Mouse (Mus musculus) limb, embryonic 12.5 days (tissue): Measurements from ENCODE around the gene Enpp6. TPM values are rescaled to one million over a fixed set of nuclear protein-coding genes. Genes with fewer than 3 reads are reported as not detected.
"Not testable (repeated sequence)": the region's sequence is repeated elsewhere in the genome, so short reads cannot be mapped to it uniquely, and the experiment has no call there.

ENCODE experiments used
- ATAC-seq: fragments of 200-750 bp; cut with Nextera tagmentation; 2 replicates; pipeline ENCODE4 v1.8.0; 2017; ENCODE audit warnings: low read depth, moderate TSS enrichment; ENCODE audit not compliant: insufficient number of reproducible peaks, insufficient read depth, low FRiP score, low TSS enrichment
- H3K27ac ChIP-seq: fragments of 300-500 bp; sonication (generic); 2 replicates; pipeline ENCODE4 v1.5.1; 2016; ENCODE audit warnings: mild to moderate bottlenecking, moderate library complexity
- H3K27me3 ChIP-seq: fragments of 300-500 bp; sonication (generic); 2 replicates; pipeline ENCODE4 v1.6.1; 2016; ENCODE audit warnings: mild to moderate bottlenecking, moderate library complexity
- H3K36me3 ChIP-seq: fragments of 300-500 bp; sonication (generic); 2 replicates; pipeline ENCODE4 v1.6.1; 2016; ENCODE audit warnings: mild to moderate bottlenecking, moderate library complexity
- H3K4me1 ChIP-seq: fragments of 300-500 bp; sonication (generic); replicated peaks from 2 replicates; pipeline ENCODE4 v1.6.1; 2016
- H3K4me2 ChIP-seq: fragments of 300-500 bp; sonication (generic); 2 replicates; pipeline ENCODE4 v1.6.1; 2016; ENCODE audit warnings: mild to moderate bottlenecking, moderate library complexity
- H3K4me3 ChIP-seq: fragments of 300-500 bp; sonication (generic); replicated peaks from 2 replicates; pipeline ENCODE4 v1.5.1; 2016; ENCODE audit warnings: mild to moderate bottlenecking
- H3K9ac ChIP-seq: fragments of 300-500 bp; sonication (generic); replicated peaks from 2 replicates; pipeline ENCODE4 v1.6.1; 2016; ENCODE audit warnings: mild to moderate bottlenecking, moderate library complexity
- H3K9me3 ChIP-seq: fragments of 300-500 bp; sonication (generic); 2 replicates; pipeline ENCODE4 v1.6.1; 2016; ENCODE audit warnings: mild to moderate bottlenecking, moderate library complexity
- WGBS: fragments of 180-500 bp; shearing (Covaris S2); methylation state at CpG from one replicate; pipeline ENCODE4 v1.1.7; 2016; 5-methylcytosine and 5-hydroxymethylcytosine counted together
- polyA plus RNA-seq: library from polyadenylated mRNA; unstranded; fragments of >200 nt; fragmentation: Nextera tagmentation; extraction: Ambion mirVana; gene quantifications from 2 replicates; pipeline ENCODE4 v1.2.1, GENCODE M21; 2016

Gene Enpp6
- polyA plus RNA-seq, 1 experiment from 2014 or later: 0.87 TPM

GRCm38 (mm10) chr8:47036501-47036900 is 49.8 kb downstream of the Enpp6 start:
- WGBS: 30% methylated on average over 8 of the region's 8 CpGs
- no peak overlapping the region for H3K4me2 ChIP-seq
- peaks cover 9% of the 10 kb centered on the region; the same call in 1 of the 2 replicates for H3K9me3 ChIP-seq
- 0 out of 2 replicates have a peak, but pooled peaks cover 6% of the 10 kb centered on the region for H3K27me3 ChIP-seq
- peaks cover 12% of the 10 kb centered on the region for H3K4me1 ChIP-seq
- H3K4me3 ChIP-seq: no peak overlapping the region
- peak overlapping the region; percentile 8; the same call in 1 of the 2 replicates for H3K27ac ChIP-seq
- H3K36me3 ChIP-seq: no peaks in the 10 kb centered on the region
- H3K9ac ChIP-seq: no peak overlapping the region
- peak; percentile 90 for ATAC-seq

- Histone ChIP-seq H3K4me1 (peaks cover 12% of the 10 kb centered on the region), H3K27me3 (0 out of 2 replicates have a peak, but pooled peaks cover 6% of the 10 kb centered on the region), H3K4me3 (no peak overlapping the region), H3K4me2 (no peak overlapping the region), H3K9me3 (peaks cover 9% of the 10 kb centered on the region; the same call in 1 of the 2 replicates), H3K36me3 (no peaks in the 10 kb centered on the region), H3K27ac (no peak overlapping the region), H3K9ac (no peak overlapping the region)
- 70% methylated on average over 5 of the region's 5 CpGs for WGBS
- ATAC-seq: peak; percentile 38; the same call in 1 of the 2 replicates
Observed at GRCm38 (mm10) chr8:47037405-47037804, 50.7 kb downstream of the Enpp6 start.

- H3K4me2 ChIP-seq, H3K9ac ChIP-seq, H3K9me3 ChIP-seq, H3K36me3 ChIP-seq, H3K4me3 ChIP-seq, H3K27me3 ChIP-seq, ATAC-seq, H3K27ac ChIP-seq: not testable (repeated sequence)
- 96% methylated on average over 4 of the region's 4 CpGs for WGBS
- H3K4me1 ChIP-seq: peaks cover 12% of the 10 kb centered on the region
Observed at GRCm38 (mm10) chr8:47040215-47040614, 53.5 kb downstream of the Enpp6 start.

GRCm38 (mm10) chr8:47046340-47046739 is 59.7 kb downstream of the Enpp6 start:
- H3K4me2 ChIP-seq: no peak overlapping the region
- no peaks in the 10 kb centered on the region for H3K27me3 ChIP-seq
- no peak overlapping the region for H3K9ac ChIP-seq
- no peaks in the 10 kb centered on the region for H3K36me3 ChIP-seq
- no peak overlapping the region for H3K27ac ChIP-seq
- 73% methylated on average over 4 of the region's 4 CpGs for WGBS
- ATAC-seq: no peak
- no peak overlapping the region for H3K4me3 ChIP-seq
- no peaks in the 10 kb centered on the region for H3K9me3 ChIP-seq
- H3K4me1 ChIP-seq: no peaks in the 10 kb centered on the region; the same call in 1 of the 2 replicates

- 90% methylated on average over 2 of the region's 2 CpGs for whole genome bisulfite sequencing
- Histone ChIP-seq H3K4me3 (no peak overlapping the region), H3K9ac (no peak overlapping the region), H3K4me1 (no peaks in the 10 kb centered on the region; the same call in 1 of the 2 replicates), H3K9me3 (no peaks in the 10 kb centered on the region), H3K4me2 (no peak overlapping the region), H3K27ac (no peak overlapping the region), H3K36me3 (no peaks in the 10 kb centered on the region), H3K27me3 (no peaks in the 10 kb centered on the region)
- ATAC-seq: no peak
Observed at GRCm38 (mm10) chr8:47047146-47047545, 60.5 kb downstream of the Enpp6 start.

GRCm38 (mm10) chr8:47048584-47048983 is 61.9 kb downstream of the Enpp6 start:
- Histone ChIP-seq H3K4me3 (no peak overlapping the region), H3K4me1 (no peaks in the 10 kb centered on the region; the same call in 1 of the 2 replicates), H3K27ac (no peak overlapping the region), H3K27me3 (no peaks in the 10 kb centered on the region), H3K36me3 (no peaks in the 10 kb centered on the region), H3K9ac (no peak overlapping the region), H3K4me2 (no peak overlapping the region), H3K9me3 (no peaks in the 10 kb centered on the region)
- WGBS: 92% methylated on average over 10 of the region's 10 CpGs
- no peak for ATAC-seq

GRCm38 (mm10) chr8:47052643-47053042 is 66.0 kb downstream of the Enpp6 start:
- Histone ChIP-seq H3K4me1 (no peaks in the 10 kb centered on the region; the same call in 1 of the 2 replicates), H3K27me3 (no peaks in the 10 kb centered on the region), H3K36me3 (no peaks in the 10 kb centered on the region), H3K4me3 (no peak overlapping the region), H3K4me2 (no peak overlapping the region), H3K27ac (no peak overlapping the region), H3K9ac (no peak overlapping the region), H3K9me3 (no peaks in the 10 kb centered on the region)
- 76% methylated on average over 3 of the region's 3 CpGs for WGBS
- ATAC-seq: no peak

- no peaks in the 10 kb centered on the region for H3K9me3 ChIP-seq
- 91% methylated on average over 1 of the region's 1 CpGs for WGBS
- no peak overlapping the region for H3K4me3 ChIP-seq
- no peaks in the 10 kb centered on the region; the same call in 1 of the 2 replicates for H3K4me1 ChIP-seq
- no peak overlapping the region for H3K27ac ChIP-seq
- no peak overlapping the region for H3K9ac ChIP-seq
- H3K4me2 ChIP-seq: no peak overlapping the region
- no peaks in the 10 kb centered on the region for H3K27me3 ChIP-seq
- no peak for ATAC-seq
- no peaks in the 10 kb centered on the region for H3K36me3 ChIP-seq
Observed at GRCm38 (mm10) chr8:47056086-47056485, 69.4 kb downstream of the Enpp6 start.

- no peak for ATAC-seq
- 89% methylated on average over 4 of the region's 4 CpGs for WGBS
- no peak overlapping the region for H3K9ac ChIP-seq
Observed at GRCm38 (mm10) chr8:47058526-47058925, 71.8 kb downstream of the Enpp6 start.

GRCm38 (mm10) chr8:47058971-47059370 is 72.3 kb downstream of the Enpp6 start:
- no peaks in the 10 kb centered on the region for H3K9me3 ChIP-seq
- 0 out of 2 replicates have a peak, but pooled peaks cover 4% of the 10 kb centered on the region for H3K4me1 ChIP-seq
- H3K36me3 ChIP-seq: no peaks in the 10 kb centered on the region
- ATAC-seq: no peak
- H3K9ac ChIP-seq: no peak overlapping the region
- H3K4me3 ChIP-seq: no peak overlapping the region
- no peak overlapping the region for H3K27ac ChIP-seq
- H3K27me3 ChIP-seq: no peaks in the 10 kb centered on the region
- WGBS: 90% methylated on average over 2 of the region's 2 CpGs
- H3K4me2 ChIP-seq: no peak overlapping the region

More at GRCm38 (mm10) chr8:47058526-47058925, 71.8 kb downstream of the Enpp6 start:
- no peaks in the 10 kb centered on the region for H3K36me3 ChIP-seq
- no peak overlapping the region for H3K27ac ChIP-seq
- 0 out of 2 replicates have a peak, but pooled peaks cover 4% of the 10 kb centered on the region for H3K4me1 ChIP-seq
- H3K9me3 ChIP-seq: no peaks in the 10 kb centered on the region
- H3K4me3 ChIP-seq: no peak overlapping the region
- H3K27me3 ChIP-seq: no peaks in the 10 kb centered on the region
- H3K4me2 ChIP-seq: no peak overlapping the region

- Histone ChIP-seq H3K4me2 (no peak overlapping the region), H3K27me3 (no peaks in the 10 kb centered on the region), H3K27ac (no peak overlapping the region), H3K4me1 (0 out of 2 replicates have a peak, but pooled peaks cover 4% of the 10 kb centered on the region), H3K4me3 (no peak overlapping the region), H3K36me3 (no peaks in the 10 kb centered on the region), H3K9me3 (no peaks in the 10 kb centered on the region), H3K9ac (no peak overlapping the region)
- ATAC-seq: peak; percentile 47
- 15% methylated on average over 7 of the region's 7 CpGs for WGBS
Observed at GRCm38 (mm10) chr8:47061105-47061720, 74.5 kb downstream of the Enpp6 start.

GRCm38 (mm10) chr8:47067121-47067520 is 80.4 kb downstream of the Enpp6 start:
- Histone ChIP-seq H3K36me3 (no peaks in the 10 kb centered on the region), H3K9ac (no peak overlapping the region), H3K4me1 (no peaks in the 10 kb centered on the region), H3K9me3 (no peaks in the 10 kb centered on the region), H3K27ac (no peak overlapping the region), H3K27me3 (no peaks in the 10 kb centered on the region), H3K4me2 (no peak overlapping the region), H3K4me3 (no peak overlapping the region)
- 90% methylated on average over 9 of the region's 9 CpGs for WGBS
- ATAC-seq: no peak
